Mouse (Mus musculus): Measurements from ENCODE around the gene Zfp709.
"Not testable (repeated sequence)": the region's sequence is repeated elsewhere in the genome, so short reads cannot be mapped to it uniquely, and the experiment has no call there.

The Zfp709 gene

DNA sequence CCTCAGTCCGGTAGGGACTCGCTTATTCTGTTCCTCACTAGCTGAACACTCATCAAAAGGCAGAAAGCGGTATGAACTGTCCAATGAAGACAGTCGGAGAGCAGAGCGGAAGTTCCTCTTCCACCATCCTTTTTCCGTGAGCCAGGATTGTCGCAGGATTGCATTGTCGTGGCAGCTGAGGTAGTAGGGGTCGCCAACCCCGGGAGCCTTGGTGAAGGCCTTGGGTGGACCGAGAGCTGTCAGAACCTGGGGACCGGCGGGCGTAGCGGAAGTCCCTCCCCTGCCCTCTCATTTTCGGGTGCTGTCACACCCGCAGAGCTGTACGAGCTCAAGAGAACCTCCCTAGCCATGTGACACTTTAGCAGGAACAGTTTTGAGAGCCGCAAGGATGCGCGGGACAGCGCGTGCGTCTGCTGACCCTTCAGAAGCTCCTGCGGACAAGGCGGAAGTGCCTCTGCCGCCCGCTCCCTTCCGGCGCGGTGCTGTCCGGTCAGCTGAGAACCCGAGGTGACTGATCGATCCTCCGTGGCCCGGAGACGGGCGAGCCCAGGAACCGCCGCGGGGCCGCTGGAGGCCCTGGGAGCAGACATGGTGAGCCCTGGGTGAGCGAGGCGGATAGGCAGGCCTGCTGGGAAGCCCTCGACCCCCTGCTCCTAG is at the start of gene Zfp709:
Gene Zfp709 (plus strand): TSS at position 402 of the 657 bp plus-strand sequence.
- DNase-seq, result peak; percentile 82

- DNase-seq, result not testable (repeated sequence)
Measured at GRCm38 (mm10) chr8:71838207-71838606, 43.6 kb upstream of the Zfp709 start.

GRCm38 (mm10) chr8:71841201-71841817 is 40.5 kb upstream of the Zfp709 start:
- not testable (repeated sequence) for DNase-seq

GRCm38 (mm10) chr8:71842476-71842875 is 39.3 kb upstream of the Zfp709 start:
- DNase-seq, result not testable (repeated sequence)

- not testable (repeated sequence) for DNase-seq
Measured at GRCm38 (mm10) chr8:71844453-71844852, 37.4 kb upstream of the Zfp709 start.

- DNase-seq, result not testable (repeated sequence)
Measured at GRCm38 (mm10) chr8:71845993-71846483, 35.8 kb upstream of the Zfp709 start.

- DNase-seq, result not testable (repeated sequence)
Measured at GRCm38 (mm10) chr8:71846745-71847144, 35.1 kb upstream of the Zfp709 start.

DNA sequence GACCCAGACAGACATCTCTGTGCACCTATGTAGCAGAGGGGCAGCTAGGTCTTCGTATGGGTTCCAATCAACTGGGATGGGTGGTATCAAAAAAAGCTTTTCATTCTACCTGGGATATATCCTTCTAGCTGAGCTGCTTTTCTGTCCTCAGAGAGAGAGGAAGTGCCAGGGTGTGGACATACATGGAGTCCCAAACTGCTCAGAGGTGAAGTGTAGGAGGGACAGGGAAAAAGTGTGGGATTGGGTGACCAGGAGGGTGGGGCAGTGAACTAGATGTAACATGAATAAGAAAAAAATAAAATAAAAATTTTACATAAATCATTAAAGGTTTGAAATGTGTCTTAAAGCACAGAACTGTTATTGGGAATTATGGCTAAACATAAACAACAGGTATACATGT is 30.8 kb upstream of the Zfp709 start:
- DNase-seq, result not testable (repeated sequence)

DNA sequence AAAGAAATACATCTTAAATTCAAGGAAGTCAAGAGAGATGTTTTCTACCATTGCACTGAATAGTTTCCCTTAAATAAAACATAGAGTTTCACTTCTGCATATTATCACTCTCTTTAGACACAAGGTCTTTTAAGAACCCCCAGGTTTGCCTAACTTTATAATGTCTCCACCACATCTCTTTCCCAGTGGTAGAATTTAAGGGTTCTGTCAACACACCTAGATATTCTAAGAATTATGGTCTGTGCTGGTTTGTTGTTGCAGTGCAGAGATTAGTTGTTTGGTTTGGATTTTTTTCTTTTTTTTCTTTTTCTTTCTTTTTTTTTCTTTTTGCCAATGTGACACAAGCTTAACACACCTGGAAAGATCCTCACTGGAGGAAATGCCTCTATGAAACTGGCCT is 28.5 kb upstream of the Zfp709 start:
- not testable (repeated sequence) for DNase-seq

DNA sequence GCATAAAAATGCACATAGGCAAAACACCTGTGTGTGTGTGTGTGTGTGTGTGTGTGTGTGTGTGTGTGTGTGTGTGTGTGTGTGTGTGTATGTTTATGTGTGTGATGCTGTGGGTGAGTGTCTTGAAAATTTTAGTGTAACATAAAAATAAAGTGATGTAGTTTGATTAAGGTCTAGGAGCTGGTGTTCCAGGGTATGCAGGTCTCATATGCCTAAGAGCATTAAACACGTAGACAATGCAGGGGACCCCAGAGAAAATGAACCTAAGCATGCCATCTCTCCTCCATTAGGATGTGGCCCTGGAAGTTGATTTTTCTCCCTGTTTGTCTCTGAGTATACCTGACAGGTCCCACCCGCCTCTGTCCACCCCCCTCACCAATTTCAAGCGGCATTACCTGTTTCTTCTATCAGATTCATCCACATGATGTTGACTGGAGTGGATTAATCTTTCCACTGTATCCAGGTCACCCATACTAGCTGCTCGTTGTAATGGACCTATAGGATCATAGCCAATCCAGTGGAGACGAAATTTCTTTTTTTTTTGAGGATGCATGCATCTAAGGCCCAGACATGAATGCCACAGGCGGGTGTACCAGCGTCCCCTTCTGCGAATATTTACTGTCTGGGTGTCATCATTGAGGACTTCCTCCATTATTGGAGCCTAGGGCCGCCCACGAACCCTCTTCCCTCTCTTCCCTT is 25.0 kb upstream of the Zfp709 start:
- DNase-seq, result not testable (repeated sequence)

DNA sequence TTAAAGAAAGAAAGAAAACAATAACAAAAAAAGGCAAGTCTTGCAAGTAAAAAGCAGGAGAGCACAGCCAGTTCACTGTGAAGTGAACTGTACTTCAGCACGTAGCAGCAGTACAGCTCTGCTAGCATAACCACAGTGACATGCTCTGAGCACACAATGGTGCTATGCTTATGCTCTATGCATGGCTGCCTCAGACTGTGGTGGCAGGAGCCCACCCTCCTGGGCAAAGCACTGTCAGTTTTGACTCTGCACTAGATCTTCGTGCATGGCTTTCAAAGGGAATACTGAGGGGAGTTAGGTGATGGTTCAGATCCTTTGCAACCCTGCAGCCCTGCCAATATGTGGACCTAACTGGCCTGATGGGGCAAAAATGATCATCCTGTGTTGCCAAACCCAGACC is 24.5 kb upstream of the Zfp709 start:
- DNase-seq, result not testable (repeated sequence)

DNA sequence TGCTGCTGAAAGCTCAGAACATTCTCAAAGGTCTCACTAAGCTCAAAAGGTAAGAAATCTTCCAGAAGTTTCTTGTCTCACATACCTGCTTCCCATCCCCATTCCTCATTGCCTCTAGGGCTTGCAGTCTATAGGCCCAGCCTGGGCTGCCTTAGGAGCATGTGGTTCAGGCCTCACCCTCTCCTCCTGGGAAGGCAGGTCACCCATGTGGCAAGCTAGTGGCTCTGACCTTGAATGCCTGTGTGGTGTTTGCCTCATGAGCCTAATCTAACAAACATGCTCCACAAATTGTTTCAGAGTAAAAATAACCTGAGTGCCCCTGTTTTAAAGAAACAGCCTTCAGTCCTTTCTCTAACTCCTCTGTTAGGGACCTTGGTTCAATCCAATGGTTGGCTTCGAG is 20.3 kb upstream of the Zfp709 start:
- not testable (repeated sequence) for DNase-seq

- not testable (repeated sequence) for DNase-seq
Measured at GRCm38 (mm10) chr8:71862038-71862437, 19.8 kb upstream of the Zfp709 start.

DNA sequence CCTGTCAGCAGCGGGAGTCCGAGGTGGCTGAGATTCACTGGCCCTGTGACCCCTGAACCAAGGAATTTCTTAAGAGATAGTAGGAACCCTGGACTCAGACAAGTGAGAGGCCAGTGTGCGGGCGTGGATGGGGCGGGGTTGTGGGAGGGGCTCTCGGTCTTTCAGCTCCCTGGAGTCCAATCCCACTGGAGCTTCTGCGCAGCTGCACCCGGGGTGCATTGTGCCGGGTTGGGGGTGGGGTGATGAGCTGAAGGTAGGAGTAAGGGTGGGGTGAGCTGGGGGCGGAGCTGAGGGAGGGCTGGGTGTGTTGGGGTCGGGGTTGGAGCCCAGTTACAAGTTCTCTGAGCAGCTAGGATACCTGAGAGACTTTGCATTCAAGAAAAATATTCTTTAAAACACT is 18.8 kb downstream of the Zfp709 start:
- DNase-seq, result not testable (repeated sequence)

DNA sequence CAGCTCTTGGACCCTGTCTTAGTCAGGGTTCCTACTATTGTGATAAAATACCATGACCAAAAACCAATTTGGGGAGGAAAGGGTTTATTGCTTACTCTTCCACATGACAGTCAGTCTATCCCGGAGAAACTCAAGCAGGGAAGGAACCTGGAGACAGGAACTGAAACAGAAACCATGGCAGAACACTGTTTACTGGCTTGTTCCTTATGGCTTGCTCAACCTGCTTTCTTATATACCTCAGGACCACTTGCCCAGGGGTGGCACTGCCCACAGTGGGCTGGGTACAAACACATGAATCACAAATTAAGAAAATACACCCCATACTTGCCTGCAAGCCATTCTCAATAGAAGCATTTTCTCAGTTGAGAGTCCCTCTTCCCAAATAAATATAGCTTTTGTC is 21.3 kb downstream of the Zfp709 start:
- DNase-seq, result not testable (repeated sequence)

DNA sequence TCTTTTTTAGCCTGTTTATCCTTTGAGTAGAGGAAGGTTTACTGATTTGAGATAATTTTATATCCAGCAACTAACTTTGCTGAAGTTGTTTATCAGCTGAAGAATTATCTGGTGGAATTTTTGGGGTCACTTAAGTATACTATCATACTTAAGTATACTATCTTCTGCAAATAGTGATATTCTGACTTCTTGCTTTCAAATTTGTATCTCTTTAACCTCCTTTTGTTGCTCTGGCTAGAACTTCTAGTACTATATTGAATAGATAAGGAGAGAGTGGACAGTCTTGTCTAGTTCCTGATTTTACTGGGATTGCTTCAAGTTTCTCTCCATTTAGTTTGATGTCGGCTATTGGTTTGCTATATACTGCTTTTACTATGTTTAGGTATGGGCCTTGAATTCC is 25.0 kb downstream of the Zfp709 start:
- no peak for DNase-seq

- DNase-seq, result no peak
Measured at GRCm38 (mm10) chr8:71907798-71908257, 26.0 kb downstream of the Zfp709 start.

- DNase-seq, result peak; percentile 94
Measured at GRCm38 (mm10) chr8:71908309-71909261, 26.8 kb downstream of the Zfp709 start, which contains the start of the genes Zfp882 and Zfp617. Gene Zfp882, plus strand, starts transcription at chr8:71908608. Gene Zfp617, plus strand, starts transcription at chr8:71908635.

GRCm38 (mm10) chr8:71912286-71912685 is 30.5 kb downstream of the Zfp709 start:
- no peak for DNase-seq

- peak; percentile 97 for DNase-seq
Measured at GRCm38 (mm10) chr8:71922567-71923401, 41.0 kb downstream of the Zfp709 start.

GRCm38 (mm10) chr8:71925791-71926190 is 44.0 kb downstream of the Zfp709 start:
- no peak for DNase-seq
